Mouse (Mus musculus): ENCODE measurements around the gene Brf1. TPM values are rescaled to one million over a fixed set of nuclear protein-coding genes. Genes with fewer than 3 reads are reported as not detected.

Brf1 gene
- polyA plus RNA-seq, 1 experiment, result 67.1 TPM

GRCm38 (mm10) chr12:112932647-112933046 lies 67.9 kb downstream of the Brf1 start:
- no peak for TF ChIP-seq POLR2A (IDR thresholded peaks at IDR 0.05; ENCODE audit: borderline replicate concordance, extremely low read depth, insufficient read depth, insufficient read length, poor library complexity, severe bottlenecking)
- no peak for TF ChIP-seq CTCF (IDR thresholded peaks at IDR 0.05; ENCODE audit: borderline replicate concordance, extremely low read depth, insufficient read depth, insufficient read length)
- no peak for DNase-seq (ENCODE audit: low read depth)

- DNase-seq (ENCODE audit: low read depth), result peak; percentile 80
- no peak for TF ChIP-seq POLR2A (IDR thresholded peaks at IDR 0.05; ENCODE audit: borderline replicate concordance, extremely low read depth, insufficient read depth, insufficient read length, poor library complexity, severe bottlenecking)
- peak; percentile 38; the same call in 1 of the 2 replicates for TF ChIP-seq CTCF (IDR thresholded peaks at IDR 0.05; ENCODE audit: borderline replicate concordance, extremely low read depth, insufficient read depth, insufficient read length)
These were observed 70.7 kb downstream of the Brf1 start, which contains the start of gene Jag2 for GRCm38 (mm10) chr12:112929562-112930352. Jag2 (minus strand) TSS chr12:112929776.

DNA sequence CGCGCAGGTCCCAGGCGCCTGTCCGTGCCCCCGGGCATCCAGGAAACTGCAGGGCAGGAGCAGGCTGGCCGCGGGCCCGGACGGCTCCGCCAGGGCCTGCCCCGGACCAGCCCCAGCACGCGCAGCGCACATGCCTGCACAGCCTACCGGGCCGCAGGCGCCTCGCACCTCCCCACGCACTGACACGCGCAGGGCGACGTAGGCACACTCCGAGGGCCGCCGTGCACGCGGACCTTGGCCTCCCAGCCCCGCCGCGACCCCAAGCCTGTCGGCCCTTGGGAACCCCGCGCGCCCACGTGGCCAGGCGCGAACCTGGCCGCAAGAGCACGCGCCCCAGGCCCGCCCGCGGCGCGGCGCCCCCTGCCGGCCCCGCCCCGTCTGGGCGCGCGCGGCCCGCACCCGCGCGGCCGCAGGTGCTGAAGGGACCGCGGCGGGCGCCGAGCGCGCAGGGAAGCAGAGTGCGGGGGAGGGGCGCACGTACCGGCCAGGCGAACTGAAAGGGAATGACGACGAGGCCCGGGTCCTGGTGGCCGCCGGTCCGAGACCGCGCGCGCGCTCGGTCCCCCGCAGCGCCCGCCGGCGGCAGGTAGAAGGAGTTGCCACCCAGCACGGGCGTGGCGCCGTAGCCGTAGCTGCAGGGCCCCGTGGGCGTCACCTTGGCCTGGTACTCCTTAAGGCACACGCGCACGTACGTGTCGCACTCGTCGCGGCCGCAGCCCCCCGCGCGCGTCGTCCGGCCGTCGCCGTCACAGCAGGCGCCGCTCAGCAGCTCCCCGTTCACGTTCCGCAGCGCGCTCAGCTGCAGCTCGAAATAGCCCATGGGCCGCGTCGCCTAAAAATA lies 71.9 kb downstream of the Brf1 start:
- TF ChIP-seq POLR2A (IDR thresholded peaks at IDR 0.05; ENCODE audit: borderline replicate concordance, extremely low read depth, insufficient read depth, insufficient read length, poor library complexity, severe bottlenecking) (no peak), CTCF (IDR thresholded peaks at IDR 0.05; ENCODE audit: borderline replicate concordance, extremely low read depth, insufficient read depth, insufficient read length) (no peak)
- DNase-seq (ENCODE audit: low read depth), result peak; percentile 59

GRCm38 (mm10) chr12:112927265-112927664 lies 73.2 kb downstream of the Brf1 start:
- no peak for DNase-seq (ENCODE audit: low read depth)

GRCm38 (mm10) chr12:112925950-112926349 lies 74.6 kb downstream of the Brf1 start:
- TF ChIP-seq CTCF (IDR thresholded peaks at IDR 0.05; ENCODE audit: borderline replicate concordance, extremely low read depth, insufficient read depth, insufficient read length) (0 out of 2 replicates have a peak, but pooled peaks have one; percentile 12), POLR2A (IDR thresholded peaks at IDR 0.05; ENCODE audit: borderline replicate concordance, extremely low read depth, insufficient read depth, insufficient read length, poor library complexity, severe bottlenecking) (no peak)

More at GRCm38 (mm10) chr12:112927265-112927664, 73.2 kb downstream of the Brf1 start:
- no peak for TF ChIP-seq CTCF (IDR thresholded peaks at IDR 0.05; ENCODE audit: borderline replicate concordance, extremely low read depth, insufficient read depth, insufficient read length)
- no peak for TF ChIP-seq POLR2A (IDR thresholded peaks at IDR 0.05; ENCODE audit: borderline replicate concordance, extremely low read depth, insufficient read depth, insufficient read length, poor library complexity, severe bottlenecking)

GRCm38 (mm10) chr12:112922541-112922940 lies 78.0 kb downstream of the Brf1 start:
- no peak for TF ChIP-seq POLR2A (IDR thresholded peaks at IDR 0.05; ENCODE audit: borderline replicate concordance, extremely low read depth, insufficient read depth, insufficient read length, poor library complexity, severe bottlenecking)
- TF ChIP-seq CTCF (IDR thresholded peaks at IDR 0.05; ENCODE audit: borderline replicate concordance, extremely low read depth, insufficient read depth, insufficient read length), result no peak
- peak; percentile 41 for DNase-seq (ENCODE audit: low read depth)

More at GRCm38 (mm10) chr12:112925950-112926349, 74.6 kb downstream of the Brf1 start:
- no peak for DNase-seq (ENCODE audit: low read depth)

DNA sequence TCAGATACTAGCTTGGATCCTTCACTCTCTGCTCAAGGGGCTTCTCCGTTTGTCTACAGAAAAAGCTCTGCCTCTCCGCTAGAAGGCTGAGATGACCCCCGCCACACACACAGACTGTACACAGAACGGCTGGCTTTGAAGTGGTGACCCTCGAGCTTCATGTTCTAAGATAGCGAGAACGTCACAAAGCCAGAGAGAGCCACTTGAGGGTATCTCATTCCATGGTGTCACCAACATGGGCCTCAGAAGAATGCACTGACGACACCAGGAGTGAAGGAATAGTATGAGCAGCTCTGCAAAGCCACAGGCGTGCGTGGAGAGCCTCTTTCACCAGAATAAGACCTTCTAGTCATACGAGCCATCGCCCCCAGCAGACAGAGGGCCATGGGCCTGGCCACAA lies 79.0 kb downstream of the Brf1 start:
- no peak for TF ChIP-seq CTCF (IDR thresholded peaks at IDR 0.05; ENCODE audit: borderline replicate concordance, extremely low read depth, insufficient read depth, insufficient read length)
- no peak for TF ChIP-seq POLR2A (IDR thresholded peaks at IDR 0.05; ENCODE audit: borderline replicate concordance, extremely low read depth, insufficient read depth, insufficient read length, poor library complexity, severe bottlenecking)
- no peak for DNase-seq (ENCODE audit: low read depth)

DNA sequence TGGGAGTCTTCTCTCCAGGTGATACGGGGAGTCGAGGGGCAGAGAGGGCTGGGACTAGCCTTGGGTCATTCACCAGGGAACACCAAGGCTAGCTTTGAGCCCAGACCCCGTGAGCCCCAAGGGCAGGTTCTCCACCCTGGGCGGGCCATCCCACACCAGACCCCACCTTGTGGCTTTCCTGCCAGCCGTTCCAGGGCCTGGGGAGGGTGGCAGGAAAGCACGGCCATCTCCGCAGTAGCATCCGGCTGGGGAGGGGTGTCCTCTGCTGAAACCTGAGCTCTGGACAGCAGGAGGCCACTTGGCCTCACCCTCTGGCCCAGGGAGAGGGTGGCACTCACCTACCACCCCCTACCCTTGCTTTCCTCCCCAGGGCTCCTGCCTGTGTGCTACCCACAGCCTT lies 82.6 kb downstream of the Brf1 start:
- no peak for DNase-seq (ENCODE audit: low read depth)
- no peak for TF ChIP-seq POLR2A (IDR thresholded peaks at IDR 0.05; ENCODE audit: borderline replicate concordance, extremely low read depth, insufficient read depth, insufficient read length, poor library complexity, severe bottlenecking)
- TF ChIP-seq CTCF (IDR thresholded peaks at IDR 0.05; ENCODE audit: borderline replicate concordance, extremely low read depth, insufficient read depth, insufficient read length), result no peak

- no peak for DNase-seq (ENCODE audit: low read depth)
- TF ChIP-seq CTCF (IDR thresholded peaks at IDR 0.05; ENCODE audit: borderline replicate concordance, extremely low read depth, insufficient read depth, insufficient read length), result no peak
These were observed 83.0 kb downstream of the Brf1 start for GRCm38 (mm10) chr12:112917486-112917885.

GRCm38 (mm10) chr12:112916698-112917400 lies 83.7 kb downstream of the Brf1 start:
- DNase-seq (ENCODE audit: low read depth), result no peak
- no peak for TF ChIP-seq POLR2A (IDR thresholded peaks at IDR 0.05; ENCODE audit: borderline replicate concordance, extremely low read depth, insufficient read depth, insufficient read length, poor library complexity, severe bottlenecking)
- TF ChIP-seq CTCF (IDR thresholded peaks at IDR 0.05; ENCODE audit: borderline replicate concordance, extremely low read depth, insufficient read depth, insufficient read length), result no peak

GRCm38 (mm10) chr12:112915587-112915986 lies 84.9 kb downstream of the Brf1 start:
- DNase-seq (ENCODE audit: low read depth), result peak; percentile 20

More at GRCm38 (mm10) chr12:112915587-112915986, 84.9 kb downstream of the Brf1 start:
- TF ChIP-seq CTCF (IDR thresholded peaks at IDR 0.05; ENCODE audit: borderline replicate concordance, extremely low read depth, insufficient read depth, insufficient read length) (no peak), POLR2A (IDR thresholded peaks at IDR 0.05; ENCODE audit: borderline replicate concordance, extremely low read depth, insufficient read depth, insufficient read length, poor library complexity, severe bottlenecking) (no peak)

Measured in brain, embryonic 14.5 days (tissue).